7 mouse cellular contexts compared by ENCODE assay signal in genomic region chr9:122865697-122866166, GRCm38 (mm10). TPM values are rescaled to one million over a fixed set of nuclear protein-coding genes. Genes with fewer than 3 reads are reported as not detected.
DNase-seq lines count a peak whose midpoint lies in the region; ATAC-seq and TF ChIP-seq lines count a peak whose summit lies in the region.

Gene Zfp445 (minus strand): TSS chr9:122866006.

- peak; percentile 87 for DNase-seq in adrenal gland, postnatal 10 days
- DNase-seq in embryonic facial prominence, embryonic 10.5 days (ENCODE audit: low spot score) = peak; percentile 89
- DNase-seq in gonadal fat pad, adult 2 months (ENCODE audit: low read depth) = peak; percentile 44
- DNase-seq in left cerebral cortex, postnatal 4 days = peak; percentile 78

- H3K36me3 ChIP-seq in embryonic facial prominence, embryonic 10.5 days (replicated peaks) = peaks cover 25% of the 10 kb centered on the region
- peaks cover 14% of the 10 kb centered on the region for H3K36me3 ChIP-seq in intestine, postnatal 0 days (ENCODE audit: control insufficient read depth, insufficient read depth)
- peaks cover 16% of the 10 kb centered on the region for H3K36me3 ChIP-seq in midbrain, embryonic 12.5 days
- H3K36me3 ChIP-seq in small intestine, adult 2 months (ENCODE audit: control insufficient read depth, insufficient read depth, low read length) = peaks cover 13% of the 10 kb centered on the region

- peak within 1 kb of the TSS; percentile 70 for H3K4me2 ChIP-seq in intestine, postnatal 0 days (replicated peaks; ENCODE audit: low read depth)
- peak within 1 kb of the TSS; percentile 73 for H3K4me2 ChIP-seq in midbrain, embryonic 12.5 days (replicated peaks)

- TF ChIP-seq POLR2A in small intestine, adult 2 months (IDR thresholded peaks at IDR 0.05; ENCODE audit: low read depth, low read length) = peak; percentile 69

- H3K9ac ChIP-seq in intestine, postnatal 0 days (ENCODE audit: low read depth, low read length) = peak within 1 kb of the TSS; percentile 79
- H3K9ac ChIP-seq in midbrain, embryonic 12.5 days (replicated peaks) = peak within 1 kb of the TSS; percentile 79

- intact Hi-C loops in left cerebral cortex, postnatal 4 days (cut with DNase I) = no loop called here

- H3K27me3 ChIP-seq in embryonic facial prominence, embryonic 10.5 days (replicated peaks; ENCODE audit: low read depth, poor library complexity, severe bottlenecking) = no peaks in the 10 kb centered on the region
- H3K27me3 ChIP-seq in intestine, postnatal 0 days (replicated peaks; ENCODE audit: control insufficient read depth, insufficient read depth, low read length) = no peaks in the 10 kb centered on the region
- H3K27me3 ChIP-seq in midbrain, embryonic 12.5 days = 0 out of 2 replicates have a peak, but pooled peaks cover 4% of the 10 kb centered on the region
- no peaks in the 10 kb centered on the region for H3K27me3 ChIP-seq in small intestine, adult 2 months (ENCODE audit: control insufficient read depth, insufficient read depth, low read length)

- peak within 1 kb of the TSS; percentile 96 for H3K27ac ChIP-seq in embryonic facial prominence, embryonic 10.5 days (replicated peaks)
- H3K27ac ChIP-seq in intestine, postnatal 0 days (ENCODE audit: low read depth, low read length) = peak within 1 kb of the TSS; percentile 89
- peak within 1 kb of the TSS; percentile 69 for H3K27ac ChIP-seq in midbrain, embryonic 12.5 days (replicated peaks)
- H3K27ac ChIP-seq in small intestine, adult 2 months (ENCODE audit: insufficient read depth, low read depth, low read length) = peak within 1 kb of the TSS; percentile 80

- WGBS in embryonic facial prominence, embryonic 10.5 days = under 1% methylated on average over 34 of the region's 34 CpGs
- WGBS in intestine, postnatal 0 days = under 1% methylated on average over 34 of the region's 34 CpGs
- WGBS in midbrain, embryonic 12.5 days = 1% methylated on average over 34 of the region's 34 CpGs
- WGBS in small intestine, adult 2 months = under 1% methylated on average over 34 of the region's 34 CpGs

- TF ChIP-seq CTCF in intestine, postnatal 0 days (IDR thresholded peaks at IDR 0.05; ENCODE audit: low read depth) = no peak
- TF ChIP-seq CTCF in small intestine, adult 2 months (IDR thresholded peaks at IDR 0.05; ENCODE audit: extremely low read depth, insufficient read length, insufficient replicate concordance, low read depth, low read length) = no peak

- peak; percentile 88 for ATAC-seq in intestine, postnatal 0 days
- ATAC-seq in midbrain, embryonic 12.5 days (ENCODE audit: low FRiP score, low read depth) = peak; percentile 93

- H3K4me1 ChIP-seq in embryonic facial prominence, embryonic 10.5 days = peaks cover 18% of the 10 kb centered on the region
- 0 out of 2 replicates have a peak, but pooled peaks cover 2% of the 10 kb centered on the region for H3K4me1 ChIP-seq in intestine, postnatal 0 days (replicated peaks; ENCODE audit: control insufficient read depth, insufficient read depth, low read length)
- peaks cover 14% of the 10 kb centered on the region for H3K4me1 ChIP-seq in midbrain, embryonic 12.5 days
- H3K4me1 ChIP-seq in small intestine, adult 2 months (ENCODE audit: control insufficient read depth, insufficient read depth, insufficient read length, low read length) = peaks cover 2% of the 10 kb centered on the region; the same call in 1 of the 2 replicates

- peaks cover 12% of the 10 kb centered on the region; the same call in 1 of the 2 replicates for H3K9me3 ChIP-seq in embryonic facial prominence, embryonic 10.5 days
- H3K9me3 ChIP-seq in intestine, postnatal 0 days (ENCODE audit: control insufficient read depth) = peaks cover 5% of the 10 kb centered on the region
- H3K9me3 ChIP-seq in midbrain, embryonic 12.5 days = peaks cover 11% of the 10 kb centered on the region; the same call in 1 of the 2 replicates

- peak within 1 kb of the TSS; percentile 86 for H3K4me3 ChIP-seq in embryonic facial prominence, embryonic 10.5 days
- peak within 1 kb of the TSS; percentile 87 for H3K4me3 ChIP-seq in intestine, postnatal 0 days (ENCODE audit: low read depth, low read length)
- H3K4me3 ChIP-seq in midbrain, embryonic 12.5 days = peak within 1 kb of the TSS; percentile 87
- H3K4me3 ChIP-seq in small intestine, adult 2 months (ENCODE audit: low read depth, low read length) = peak within 1 kb of the TSS; percentile 99

RNA-seq across cellular contexts. Expression of gene Zfp445, which starts in this region (rescaled TPM):
- 100 to 1,000 TPM in 1 of 2 experiments, 10 to 100 TPM in 1; 93.7 to 136 TPM for total RNA-seq in adrenal gland, postnatal 10 days (2021)
- polyA plus RNA-seq in embryonic facial prominence, embryonic 10.5 days (2016; fragmentation: Nextera tagmentation; extraction: Ambion mirVana) = 84.8 and 85.6 TPM in 2 replicates
- 43.2 and 47.8 TPM in 2 replicates for polyA plus RNA-seq in gonadal fat pad, adult 2 months (2012; rRNA removed)
- polyA plus RNA-seq in intestine, postnatal 0 days (2015; fragmentation: Nextera tagmentation; extraction: Ambion mirVana) = 12.0 and 15.3 TPM in 2 replicates
- 100 to 1,000 TPM; 202 to 204 TPM for total RNA-seq in left cerebral cortex, postnatal 4 days (2021)
- 124 and 134 TPM in 2 replicates for polyA plus RNA-seq in midbrain, embryonic 12.5 days (2016; fragmentation: Nextera tagmentation; extraction: Ambion mirVana)
- polyA plus RNA-seq in small intestine, adult 2 months (2012; rRNA removed) = 3.7 and 9.2 TPM in 2 replicates

Comparison
In these comparisons a context has a peak if more than half of its experiments do, and no peak if none do; other contexts are left out.
1. Peak in every context shown above with its lines: DNase-seq, ATAC-seq, H3K4me3 ChIP-seq and H3K27ac ChIP-seq.